Mouse (Mus musculus): ENCODE results near the gene Sec14l2. TPM values are rescaled to one million over a fixed set of nuclear protein-coding genes. Genes with fewer than 3 reads are reported as not detected.

The Sec14l2 gene
- polyA plus RNA-seq (2015; fragmentation: Nextera tagmentation; extraction: Ambion mirVana), result 1.7 and 2.9 TPM in 2 replicates

DNA sequence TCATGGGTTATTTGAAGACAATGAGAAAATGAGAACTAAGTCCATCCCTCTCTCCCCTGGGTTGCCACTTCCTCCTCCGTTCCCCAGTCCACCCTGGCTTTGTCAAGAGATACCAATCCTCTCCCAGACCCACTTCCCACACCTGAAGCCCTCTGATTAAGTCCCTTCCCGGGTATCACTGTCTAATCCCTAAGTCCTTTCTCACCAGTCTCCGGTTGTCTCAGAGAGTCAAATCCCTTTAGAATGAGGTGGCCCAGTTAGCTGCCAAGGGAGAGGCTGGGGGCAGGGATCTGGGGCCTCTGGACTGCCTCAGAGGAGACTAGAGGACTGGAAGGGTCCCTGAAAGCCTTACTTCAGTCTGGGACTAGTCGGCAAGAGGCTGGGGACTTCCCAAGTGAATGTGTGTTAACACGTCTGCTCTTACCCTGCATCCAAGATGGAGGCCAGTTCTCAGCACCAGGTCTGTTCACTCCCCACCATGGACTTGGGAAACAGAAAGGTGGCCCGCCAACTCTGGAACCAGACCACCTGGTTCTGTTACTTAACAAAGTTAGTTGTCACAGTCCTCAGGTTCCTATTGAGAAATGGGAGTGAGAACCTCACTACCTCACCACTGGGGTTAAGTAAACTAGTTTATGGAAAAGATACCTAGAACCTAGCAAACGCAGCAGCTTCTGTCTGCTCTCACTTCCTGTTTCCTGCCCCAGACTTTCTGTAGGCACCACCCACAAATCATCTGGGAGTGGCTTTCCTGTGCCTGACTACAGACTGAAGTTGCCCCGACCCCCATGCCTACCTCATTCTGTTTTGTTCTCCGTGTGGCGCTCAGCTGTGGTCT, at the start of gene Sec14l2:
Gene Sec14l2 (minus strand): TSS at position 674 of the 838 bp plus-strand sequence.
- Histone ChIP-seq H3K9me3 (ENCODE audit: control insufficient read depth, low read length) (no peaks in the 10 kb centered on the region), H3K4me1 (ENCODE audit: control insufficient read depth, insufficient read depth, low read length) (peaks cover 9% of the 10 kb centered on the region), H3K36me3 (ENCODE audit: control insufficient read depth, insufficient read depth, low read length) (no peaks in the 10 kb centered on the region), H3K9ac (ENCODE audit: low read depth, low read length) (no peak within 1 kb of the TSS), H3K27ac (ENCODE audit: low read length) (no peak within 1 kb of the TSS), H3K4me3 (ENCODE audit: low read length) (no peak within 1 kb of the TSS), H3K27me3 (replicated peaks; ENCODE audit: control insufficient read depth, insufficient read depth, low read length) (peaks cover 5% of the 10 kb centered on the region; the same call in 1 of the 2 replicates), H3K4me2 (ENCODE audit: low read depth, low read length) (no peak within 1 kb of the TSS)
- 77% methylated on average over 10 of the region's 10 CpGs for WGBS
- no peak for ATAC-seq

DNA sequence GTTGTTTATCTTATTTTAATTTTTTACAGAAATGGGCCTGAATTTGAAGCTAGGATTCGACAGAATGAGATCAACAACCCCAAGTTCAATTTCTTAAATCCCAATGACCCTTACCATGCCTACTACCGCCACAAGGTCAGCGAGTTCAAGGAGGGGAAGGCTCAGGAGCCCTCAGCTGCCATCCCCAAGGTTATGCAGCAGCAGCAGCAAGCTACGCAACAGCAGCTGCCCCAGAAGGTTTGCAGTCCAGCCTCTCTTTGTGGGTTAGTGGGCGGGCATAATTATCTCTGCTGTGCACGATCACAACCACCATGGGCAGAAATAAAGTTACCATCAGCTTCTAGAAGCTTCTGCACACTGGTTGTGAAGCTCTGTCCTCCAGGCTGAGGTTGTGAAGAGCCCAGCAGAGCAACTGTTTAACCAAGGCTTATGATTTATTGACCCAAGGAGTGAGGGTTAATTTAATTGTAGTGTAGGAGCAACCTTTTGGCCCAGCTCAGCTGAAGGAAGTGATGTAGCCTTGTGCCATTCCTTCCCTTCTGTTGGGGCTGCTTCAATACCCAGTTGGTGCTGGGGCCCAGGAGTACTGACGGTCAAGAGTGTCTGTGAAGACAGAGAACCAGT, 43.4 kb upstream of the Sec14l2 start:
- Histone ChIP-seq H3K4me3 (ENCODE audit: low read length) (no peak overlapping the region), H3K9me3 (ENCODE audit: control insufficient read depth, low read length) (no peaks in the 10 kb centered on the region), H3K27ac (ENCODE audit: low read length) (no peak overlapping the region), H3K27me3 (replicated peaks; ENCODE audit: control insufficient read depth, insufficient read depth, low read length) (no peaks in the 10 kb centered on the region), H3K36me3 (ENCODE audit: control insufficient read depth, insufficient read depth, low read length) (peaks cover 34% of the 10 kb centered on the region), H3K9ac (ENCODE audit: low read depth, low read length) (no peak overlapping the region), H3K4me1 (ENCODE audit: control insufficient read depth, insufficient read depth, low read length) (peaks cover 7% of the 10 kb centered on the region), H3K4me2 (ENCODE audit: low read depth, low read length) (no peak overlapping the region)
- ATAC-seq, result no peak
- 81% methylated on average over 7 of the region's 7 CpGs for WGBS

DNA sequence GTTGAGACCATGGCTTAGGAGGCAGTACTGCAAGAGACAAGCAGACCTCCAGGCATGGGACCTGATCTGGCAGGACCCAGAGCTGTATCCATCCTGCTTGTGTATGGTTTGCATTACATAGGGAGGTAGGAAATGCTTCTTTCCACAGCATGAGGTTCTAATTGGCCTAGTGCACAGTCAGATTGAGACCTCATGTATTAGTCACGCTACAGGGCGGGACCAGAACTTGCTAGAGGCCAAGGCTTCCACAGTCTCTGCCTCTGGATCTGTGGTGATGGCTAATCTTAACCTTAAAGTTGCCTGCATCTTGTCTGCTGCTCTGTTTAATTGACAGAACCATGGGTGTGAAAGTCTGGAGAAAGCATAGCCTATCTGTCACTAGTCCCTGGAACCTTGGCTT, 41.5 kb upstream of the Sec14l2 start:
- Histone ChIP-seq H3K4me2 (ENCODE audit: low read depth, low read length) (no peak overlapping the region), H3K9me3 (ENCODE audit: control insufficient read depth, low read length) (no peaks in the 10 kb centered on the region), H3K9ac (ENCODE audit: low read depth, low read length) (no peak overlapping the region), H3K36me3 (ENCODE audit: control insufficient read depth, insufficient read depth, low read length) (peaks cover 25% of the 10 kb centered on the region), H3K4me3 (ENCODE audit: low read length) (no peak overlapping the region), H3K27me3 (replicated peaks; ENCODE audit: control insufficient read depth, insufficient read depth, low read length) (no peaks in the 10 kb centered on the region), H3K4me1 (ENCODE audit: control insufficient read depth, insufficient read depth, low read length) (peaks cover 16% of the 10 kb centered on the region), H3K27ac (ENCODE audit: low read length) (no peak overlapping the region)
- 94% methylated on average over 2 of the region's 2 CpGs for WGBS
- ATAC-seq, result no peak

DNA sequence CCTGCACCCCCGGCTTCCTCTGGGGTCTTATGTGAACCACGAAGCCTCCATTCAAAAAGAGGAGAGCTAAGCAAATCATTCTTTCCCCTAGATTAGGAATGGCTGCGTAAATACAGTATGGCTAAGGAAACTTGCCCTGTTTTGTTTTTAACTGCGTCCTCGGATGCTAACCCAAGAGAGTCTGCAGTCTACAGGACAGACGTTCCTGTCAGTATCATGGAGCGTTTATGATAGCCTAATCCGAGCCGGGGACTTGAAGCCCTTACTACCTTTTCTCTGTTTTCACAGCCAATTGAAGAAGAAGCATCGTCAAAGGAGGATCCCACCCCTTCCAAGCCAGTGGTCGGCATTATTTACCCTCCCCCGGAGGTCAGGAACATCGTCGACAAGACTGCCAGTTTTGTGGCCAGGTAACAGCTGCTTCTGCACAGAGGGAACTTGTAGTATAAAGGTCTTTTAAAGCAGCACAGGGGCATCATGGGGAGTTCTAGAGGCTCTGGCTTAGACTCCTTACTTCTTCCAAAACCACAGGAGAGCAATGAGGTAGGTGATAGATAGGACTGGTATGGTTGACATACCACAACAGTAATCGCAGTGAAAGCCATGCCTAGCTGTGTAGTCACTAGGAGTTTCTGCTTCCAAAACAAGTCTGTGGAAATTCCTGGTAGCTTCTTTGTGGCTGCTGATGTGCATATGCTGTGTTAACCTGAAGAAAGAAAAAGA, 37.7 kb upstream of the Sec14l2 start:
- Histone ChIP-seq H3K4me3 (ENCODE audit: low read length) (peak overlapping the region; percentile 86), H3K27ac (ENCODE audit: low read length) (peak overlapping the region; percentile 86), H3K4me2 (ENCODE audit: low read depth, low read length) (peak overlapping the region; percentile 94), H3K27me3 (replicated peaks; ENCODE audit: control insufficient read depth, insufficient read depth, low read length) (no peaks in the 10 kb centered on the region), H3K9me3 (ENCODE audit: control insufficient read depth, low read length) (no peaks in the 10 kb centered on the region), H3K9ac (ENCODE audit: low read depth, low read length) (peak overlapping the region; percentile 88), H3K36me3 (ENCODE audit: control insufficient read depth, insufficient read depth, low read length) (0 out of 2 replicates have a peak, but pooled peaks cover 8% of the 10 kb centered on the region), H3K4me1 (ENCODE audit: control insufficient read depth, insufficient read depth, low read length) (peaks cover 24% of the 10 kb centered on the region)
- no peak for ATAC-seq
- whole genome bisulfite sequencing, result 6% methylated on average over 15 of the region's 15 CpGs

DNA sequence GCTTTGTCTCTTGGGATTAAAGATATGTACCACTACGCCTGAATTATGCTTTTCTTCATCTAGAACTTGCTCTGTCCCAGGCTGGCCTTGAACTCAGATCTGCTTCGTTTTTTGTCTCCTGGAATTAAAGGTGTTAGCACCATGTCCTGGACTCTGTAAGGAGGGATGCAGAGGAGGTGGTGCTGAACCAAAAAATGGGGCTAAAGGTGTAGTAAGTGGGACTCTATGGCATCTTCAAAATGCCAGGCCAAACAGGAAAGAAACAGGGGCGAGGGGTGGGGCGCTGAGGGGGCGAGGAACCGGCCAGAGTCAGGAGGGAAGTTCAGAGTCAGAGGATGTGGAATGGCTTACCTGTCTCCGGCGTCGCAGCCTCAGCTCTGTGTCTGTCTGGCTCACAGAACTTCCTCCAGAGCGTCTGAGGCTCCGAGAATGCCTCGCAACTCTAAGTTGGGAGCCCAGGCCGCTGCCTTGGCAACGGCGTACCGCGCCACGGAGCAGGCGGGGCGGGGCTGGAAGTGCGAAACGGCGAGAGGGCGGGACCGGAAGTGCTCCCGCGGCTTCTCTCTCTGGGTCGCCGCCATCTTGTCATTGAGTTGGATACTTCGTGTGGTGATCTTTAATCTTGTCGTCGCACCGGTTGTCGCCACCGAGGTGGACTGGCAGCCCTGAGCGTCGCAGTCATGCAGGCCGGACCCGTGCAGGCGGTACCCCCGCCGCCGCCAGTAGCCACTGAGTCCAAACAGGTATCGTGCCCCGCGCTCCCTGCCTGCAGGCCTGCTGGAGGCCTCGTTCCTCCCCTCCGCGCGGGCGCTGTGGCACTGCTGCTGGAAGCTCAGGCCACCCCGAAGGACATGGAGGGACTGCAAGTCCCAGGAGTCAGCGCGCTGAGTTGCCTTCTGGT, 36.8 kb upstream of the Sec14l2 start, which contains the start of the genes Ccdc157 and Sf3a1:
Gene Ccdc157 (minus strand): TSS at position 486 of the 901 bp plus-strand sequence.
Gene Sf3a1 (plus strand): TSS at position 543 of the 901 bp plus-strand sequence.
- peak within 1 kb of the TSS; percentile 94 for H3K4me2 ChIP-seq (ENCODE audit: low read depth, low read length)
- no peaks in the 10 kb centered on the region for H3K27me3 ChIP-seq (replicated peaks; ENCODE audit: control insufficient read depth, insufficient read depth, low read length)
- WGBS, result 1% methylated on average over 54 of the region's 54 CpGs
- peaks cover 24% of the 10 kb centered on the region for H3K4me1 ChIP-seq (ENCODE audit: control insufficient read depth, insufficient read depth, low read length)
- H3K4me3 ChIP-seq (ENCODE audit: low read length), result peak within 1 kb of the TSS; percentile 86
- 0 out of 2 replicates have a peak, but pooled peaks cover 8% of the 10 kb centered on the region for H3K36me3 ChIP-seq (ENCODE audit: control insufficient read depth, insufficient read depth, low read length)
- H3K9me3 ChIP-seq (ENCODE audit: control insufficient read depth, low read length), result no peaks in the 10 kb centered on the region
- H3K9ac ChIP-seq (ENCODE audit: low read depth, low read length), result peak within 1 kb of the TSS; percentile 88
- ATAC-seq, result peak; percentile 99
- H3K27ac ChIP-seq (ENCODE audit: low read length), result peak within 1 kb of the TSS; percentile 86

DNA sequence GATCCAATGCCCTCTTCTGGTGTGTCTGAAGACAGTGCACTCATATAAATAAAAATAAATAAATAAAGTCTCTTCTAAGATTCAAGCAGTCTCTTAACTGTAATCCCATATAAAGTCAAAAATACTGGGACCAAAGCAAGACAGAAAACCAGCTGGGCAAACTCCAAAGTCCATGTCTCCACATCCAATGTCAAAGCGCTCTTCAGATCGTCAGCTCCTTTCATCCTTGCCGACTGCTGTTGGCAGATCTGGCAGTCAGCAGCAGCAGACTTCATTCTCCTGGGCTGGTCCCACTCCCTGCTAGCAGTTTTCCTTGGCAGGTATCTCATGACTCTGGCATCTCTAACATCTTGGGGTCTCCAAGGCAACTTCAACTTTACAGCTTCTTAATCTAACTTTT, 35.5 kb upstream of the Sec14l2 start:
- ATAC-seq, result no peak

DNA sequence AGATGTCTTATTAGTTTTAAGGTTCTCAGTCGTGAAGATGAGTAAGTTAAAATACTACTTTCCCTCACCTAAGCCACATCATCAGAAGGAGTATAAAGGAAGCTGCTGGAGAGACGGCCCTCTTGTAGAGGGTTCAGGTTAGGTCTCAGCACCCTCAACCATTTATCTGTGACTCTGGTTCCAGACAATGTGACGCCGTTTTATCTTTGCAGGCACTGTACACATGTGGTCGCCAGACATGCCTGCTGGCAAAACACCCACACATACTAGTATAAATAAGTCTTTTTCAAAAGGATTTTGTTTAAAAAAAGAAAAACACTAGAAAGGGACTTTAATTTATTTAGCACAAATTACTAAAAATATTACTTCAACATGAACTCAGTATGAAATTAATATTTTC, 32.4 kb upstream of the Sec14l2 start:
- Histone ChIP-seq H3K4me2 (ENCODE audit: low read depth, low read length) (no peak overlapping the region), H3K9me3 (ENCODE audit: control insufficient read depth, low read length) (no peaks in the 10 kb centered on the region), H3K9ac (ENCODE audit: low read depth, low read length) (no peak overlapping the region), H3K36me3 (ENCODE audit: control insufficient read depth, insufficient read depth, low read length) (no peaks in the 10 kb centered on the region), H3K4me1 (ENCODE audit: control insufficient read depth, insufficient read depth, low read length) (0 out of 2 replicates have a peak, but pooled peaks cover 10% of the 10 kb centered on the region), H3K27me3 (replicated peaks; ENCODE audit: control insufficient read depth, insufficient read depth, low read length) (no peaks in the 10 kb centered on the region), H3K4me3 (ENCODE audit: low read length) (no peak overlapping the region), H3K27ac (ENCODE audit: low read length) (no peak overlapping the region)
- 77% methylated on average over 5 of the region's 5 CpGs for WGBS
- ATAC-seq, result no peak

More for the DNA sequence above, 35.5 kb upstream of the Sec14l2 start:
- H3K4me2 ChIP-seq (ENCODE audit: low read depth, low read length), result no peak overlapping the region
- H3K4me3 ChIP-seq (ENCODE audit: low read length), result no peak overlapping the region
- H3K36me3 ChIP-seq (ENCODE audit: control insufficient read depth, insufficient read depth, low read length), result 0 out of 2 replicates have a peak, but pooled peaks cover 8% of the 10 kb centered on the region
- H3K9ac ChIP-seq (ENCODE audit: low read depth, low read length), result no peak overlapping the region
- H3K9me3 ChIP-seq (ENCODE audit: control insufficient read depth, low read length), result no peaks in the 10 kb centered on the region
- peaks cover 24% of the 10 kb centered on the region for H3K4me1 ChIP-seq (ENCODE audit: control insufficient read depth, insufficient read depth, low read length)
- 83% methylated on average over 3 of the region's 3 CpGs for WGBS
- no peaks in the 10 kb centered on the region for H3K27me3 ChIP-seq (replicated peaks; ENCODE audit: control insufficient read depth, insufficient read depth, low read length)
- no peak overlapping the region for H3K27ac ChIP-seq (ENCODE audit: low read length)

DNA sequence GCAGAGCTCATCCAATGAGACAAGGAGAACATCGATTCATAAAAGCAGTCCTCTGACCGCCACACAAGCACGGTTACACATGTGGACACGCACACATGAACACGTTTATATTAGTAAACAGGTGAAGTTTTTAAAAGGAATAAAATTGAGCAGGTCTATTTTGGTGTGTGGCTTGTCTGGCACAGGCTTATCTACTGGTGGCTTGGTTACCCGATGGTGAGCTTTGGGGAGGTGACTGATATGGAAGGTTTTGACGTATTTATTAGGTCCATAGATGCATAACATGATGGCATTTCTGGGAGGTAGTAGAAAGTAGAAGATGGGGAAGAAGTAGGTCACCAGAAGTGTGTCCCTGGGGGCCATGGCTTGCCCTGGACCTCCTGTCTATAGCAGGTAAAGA, 30.5 kb upstream of the Sec14l2 start:
- no peak overlapping the region for H3K27ac ChIP-seq (ENCODE audit: low read length)
- H3K4me3 ChIP-seq (ENCODE audit: low read length), result no peak overlapping the region
- no peaks in the 10 kb centered on the region for H3K36me3 ChIP-seq (ENCODE audit: control insufficient read depth, insufficient read depth, low read length)
- 89% methylated on average over 7 of the region's 7 CpGs for WGBS
- H3K4me1 ChIP-seq (ENCODE audit: control insufficient read depth, insufficient read depth, low read length), result no peaks in the 10 kb centered on the region
- H3K4me2 ChIP-seq (ENCODE audit: low read depth, low read length), result no peak overlapping the region
- ATAC-seq, result no peak
- H3K27me3 ChIP-seq (replicated peaks; ENCODE audit: control insufficient read depth, insufficient read depth, low read length), result no peaks in the 10 kb centered on the region
- H3K9ac ChIP-seq (ENCODE audit: low read depth, low read length), result no peak overlapping the region
- no peaks in the 10 kb centered on the region for H3K9me3 ChIP-seq (ENCODE audit: control insufficient read depth, low read length)
